Mouse (Mus musculus) NIH3T3 (cell line): ENCODE measurements around the gene Tbcd.

ENCODE experiments used
- DNase-seq: peaks from one replicate; pipeline ENCODE4 v3.0.0-alpha.2; 2012; ENCODE audit warnings: low read depth

Gene Tbcd

DNA sequence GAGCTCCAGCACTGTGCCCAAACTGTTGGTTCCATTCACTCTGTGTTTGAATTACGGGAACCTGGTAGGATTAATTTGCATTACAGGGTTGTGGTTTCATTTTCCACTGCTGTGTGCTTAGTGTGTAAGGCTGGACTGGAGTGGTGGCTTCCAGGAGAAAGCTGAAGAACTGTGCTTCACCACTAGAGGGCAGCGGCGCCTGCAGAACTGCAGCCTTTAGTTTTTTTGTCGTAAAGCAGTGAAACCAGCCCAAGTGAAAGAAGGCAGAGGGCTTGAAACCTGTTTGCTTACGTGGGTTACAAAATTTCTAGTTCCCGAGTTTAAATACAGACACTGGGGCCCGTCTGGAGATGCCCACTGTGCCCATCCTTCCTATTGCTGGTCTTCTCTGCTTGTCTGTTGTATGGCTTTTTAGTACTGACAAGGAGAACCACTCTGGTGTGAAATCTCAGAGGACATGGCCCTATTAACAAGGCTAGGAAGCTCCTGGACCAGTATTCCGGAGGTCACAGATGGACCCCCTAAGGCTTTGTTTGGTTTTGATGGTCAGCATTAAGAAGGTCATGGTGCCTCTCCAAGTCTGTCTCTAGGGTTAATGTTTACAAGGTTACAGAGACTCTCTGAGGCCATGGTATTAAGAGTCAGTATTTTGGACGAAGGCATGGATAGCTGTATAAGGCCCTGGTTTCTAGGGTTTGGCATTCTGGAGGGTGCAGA is 24.1 kb downstream of the Tbcd start:
- DNase-seq: peak; percentile 92

DNA sequence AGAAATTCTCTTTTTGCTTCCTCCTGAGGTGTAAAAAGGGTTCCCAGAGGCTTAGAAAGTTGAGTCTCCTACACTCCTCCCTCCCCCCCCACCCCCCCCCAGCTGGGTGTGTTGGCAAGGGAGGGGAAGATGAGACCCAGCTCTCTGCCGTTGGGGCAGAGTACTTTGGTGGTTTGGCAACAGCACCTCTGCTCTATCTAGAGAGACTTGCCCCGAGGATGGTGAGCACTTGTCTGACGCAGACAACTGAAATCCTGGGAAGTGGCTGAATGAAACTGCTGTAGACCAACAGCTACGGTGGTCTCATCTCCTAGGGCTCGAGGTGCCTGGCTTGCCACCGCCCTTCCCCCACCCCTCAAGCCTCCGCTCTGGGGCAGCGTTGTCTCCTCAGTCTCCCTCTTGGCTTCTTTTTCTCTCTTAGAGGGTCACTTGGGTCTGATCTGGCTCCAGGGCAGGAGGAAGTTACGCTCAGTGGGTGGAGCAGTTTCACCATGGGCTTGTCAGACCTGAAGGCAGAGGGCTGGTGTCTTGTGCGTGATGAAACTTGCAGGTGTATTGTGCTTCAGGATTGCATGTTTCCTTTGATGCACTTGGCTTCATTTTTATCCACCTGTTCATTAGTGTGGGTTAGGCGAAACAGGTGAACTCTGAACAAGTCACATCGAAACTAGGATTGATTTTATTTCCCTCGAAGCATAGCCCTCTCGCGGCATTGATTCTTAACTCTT is 27.9 kb downstream of the Tbcd start:
- DNase-seq: no peak

DNA sequence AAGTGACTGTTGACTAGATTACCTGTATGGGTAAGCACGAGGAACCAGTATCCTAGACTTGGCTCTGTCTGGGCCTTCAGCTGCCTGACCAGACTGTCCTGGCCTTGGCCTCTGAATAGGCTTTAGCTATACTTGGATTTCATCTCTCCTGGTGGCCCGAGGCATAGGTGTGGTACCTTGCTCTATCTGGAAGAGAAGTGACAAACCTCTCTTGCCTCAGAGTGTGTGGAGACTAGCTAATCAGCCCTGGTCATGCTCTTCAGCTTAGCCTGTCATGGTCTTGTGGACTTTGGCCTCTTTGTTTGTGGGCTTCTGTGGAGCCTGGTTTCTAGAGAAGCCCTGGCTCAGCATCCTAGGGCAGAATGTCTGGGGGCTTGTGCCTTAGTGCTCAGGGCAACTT is 29.4 kb downstream of the Tbcd start:
- no peak for DNase-seq

DNA sequence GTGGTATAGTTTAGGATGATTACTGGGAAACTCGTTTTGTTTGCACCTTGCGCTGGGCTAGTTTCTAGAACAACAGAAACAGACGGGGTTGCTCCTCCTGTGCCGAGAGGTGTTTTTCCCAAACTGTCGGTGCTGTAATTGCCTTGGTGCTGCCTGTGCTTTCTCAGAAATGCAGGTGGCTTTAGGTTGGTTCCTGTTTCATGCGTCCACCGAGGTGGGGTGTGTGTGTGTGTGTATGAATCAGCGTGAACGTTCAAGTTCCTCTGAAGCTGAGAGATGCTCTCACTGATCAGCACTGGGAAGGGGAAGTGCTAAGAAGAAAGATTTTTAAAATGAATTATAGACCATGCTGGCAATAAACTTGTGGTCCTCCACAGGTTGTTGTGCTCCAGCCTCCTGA is 34.1 kb downstream of the Tbcd start:
- no peak for DNase-seq

DNA sequence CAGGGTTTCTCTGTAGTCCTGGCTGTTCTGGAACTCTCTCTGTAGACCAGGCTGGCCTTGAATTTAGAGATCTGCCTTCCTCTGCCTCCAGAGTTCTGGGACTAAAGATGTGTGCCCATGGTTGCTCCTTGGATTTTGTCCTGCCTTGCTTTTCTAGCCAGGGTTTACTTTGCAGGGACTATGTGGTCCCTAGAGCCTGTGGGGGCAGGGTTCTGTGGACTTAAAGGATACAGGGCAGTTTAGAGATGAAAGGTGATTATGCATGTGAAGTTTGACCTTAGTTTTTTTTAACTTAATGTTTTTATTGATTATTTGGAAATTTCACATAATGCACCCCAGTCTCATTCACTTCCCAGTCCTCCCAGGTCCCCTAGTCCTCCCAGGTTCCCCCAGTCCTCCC is 38.9 kb downstream of the Tbcd start:
- DNase-seq: no peak

DNA sequence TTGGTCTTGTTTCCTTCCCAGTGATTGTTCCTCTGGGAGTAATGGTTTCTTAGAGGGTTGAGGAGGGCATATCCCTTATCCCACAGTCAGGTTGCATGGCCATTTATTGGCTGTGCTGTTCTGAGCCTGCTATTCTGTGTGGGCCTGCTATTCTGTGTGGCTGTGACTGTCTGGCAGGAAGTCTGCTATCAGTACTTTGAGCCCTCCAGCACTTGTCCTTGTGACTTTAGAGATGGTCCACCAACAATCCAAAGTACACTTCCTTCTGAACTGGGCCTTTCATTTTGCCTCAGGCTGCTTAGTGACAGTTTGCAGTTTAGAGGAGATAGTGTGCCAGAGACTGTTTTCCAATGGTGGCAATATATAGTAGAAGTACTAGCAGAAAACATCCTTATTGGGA is 48.8 kb downstream of the Tbcd start:
- no peak for DNase-seq

DNA sequence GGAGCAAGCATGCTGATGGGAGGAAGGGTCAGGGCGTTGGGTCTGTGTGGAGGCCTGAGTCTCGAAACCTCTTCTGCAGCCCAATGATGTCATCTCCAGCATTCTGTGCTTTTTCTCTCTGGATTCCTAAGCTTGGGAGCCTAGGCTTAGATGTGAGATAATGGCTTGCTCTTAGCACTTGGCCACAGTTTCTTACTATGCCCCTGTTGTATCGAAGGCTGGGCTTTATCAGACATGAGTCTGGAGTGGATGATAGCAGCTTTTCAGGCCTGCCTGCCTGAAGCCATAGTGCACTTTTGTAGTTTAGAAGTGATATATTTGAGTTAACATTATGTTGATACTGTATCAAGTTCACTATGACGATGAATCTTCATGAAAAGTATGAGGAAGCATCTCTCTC is 49.8 kb downstream of the Tbcd start:
- no peak for DNase-seq

DNA sequence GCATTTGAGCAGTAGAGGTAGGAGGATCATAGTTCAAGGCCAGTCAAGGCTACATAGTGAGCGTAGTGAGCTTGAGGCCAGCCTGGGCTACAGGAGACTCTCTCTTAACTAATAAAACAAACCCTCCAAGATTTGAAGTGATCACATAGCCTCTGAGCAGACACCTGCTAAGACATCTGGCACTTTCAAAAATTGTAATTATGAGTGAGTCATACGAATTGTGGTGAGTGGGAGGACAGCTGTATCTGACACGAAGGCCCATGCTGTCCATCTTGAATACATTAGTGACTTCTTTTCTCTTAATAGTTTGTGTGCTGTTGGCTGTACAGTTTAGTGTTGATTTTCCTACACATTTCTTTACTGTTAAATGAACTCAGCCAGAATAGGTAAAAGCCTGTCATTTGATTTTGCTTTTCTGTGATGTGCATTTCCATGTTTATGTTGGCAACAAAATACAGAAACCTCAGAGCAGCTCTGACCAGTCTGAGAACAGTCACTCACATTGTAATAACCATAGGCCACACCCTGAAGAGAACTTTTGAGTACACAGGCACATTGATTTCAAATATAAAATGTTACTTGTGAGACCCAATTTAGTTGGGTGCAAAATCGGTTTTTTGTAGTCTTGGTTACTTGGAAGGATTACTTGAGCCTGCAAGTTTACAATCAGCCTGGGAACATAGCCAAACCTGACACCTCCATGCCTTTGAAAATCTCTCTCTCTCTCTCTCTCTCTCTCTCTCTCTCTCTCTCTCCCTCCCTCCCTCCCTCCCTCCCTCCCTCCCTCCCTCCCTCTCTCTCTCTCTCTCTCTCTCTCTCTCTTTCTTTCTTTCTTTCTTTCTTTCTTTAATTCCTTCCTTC is 50.5 kb downstream of the Tbcd start:
- DNase-seq: peak; percentile 65

DNA sequence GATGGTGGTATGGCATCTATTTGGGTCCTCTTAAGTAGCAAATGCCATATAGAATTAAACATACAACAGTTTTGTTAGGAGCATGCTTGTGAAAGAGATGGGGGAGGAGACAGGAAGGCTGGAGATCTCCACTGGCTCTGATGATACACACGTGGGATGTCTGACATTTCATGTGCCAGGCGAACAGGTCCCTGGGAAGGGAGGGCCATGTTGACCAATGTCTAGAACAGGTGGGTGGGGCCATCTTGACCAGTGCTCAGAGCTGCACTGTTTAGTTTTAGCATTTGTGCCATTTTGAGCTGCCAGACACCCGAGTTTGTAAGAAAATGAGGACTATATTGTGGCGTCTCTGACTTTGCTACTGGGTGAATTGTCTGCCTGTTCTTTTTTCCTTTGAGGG is 56.7 kb downstream of the Tbcd start:
- DNase-seq: no peak

DNA sequence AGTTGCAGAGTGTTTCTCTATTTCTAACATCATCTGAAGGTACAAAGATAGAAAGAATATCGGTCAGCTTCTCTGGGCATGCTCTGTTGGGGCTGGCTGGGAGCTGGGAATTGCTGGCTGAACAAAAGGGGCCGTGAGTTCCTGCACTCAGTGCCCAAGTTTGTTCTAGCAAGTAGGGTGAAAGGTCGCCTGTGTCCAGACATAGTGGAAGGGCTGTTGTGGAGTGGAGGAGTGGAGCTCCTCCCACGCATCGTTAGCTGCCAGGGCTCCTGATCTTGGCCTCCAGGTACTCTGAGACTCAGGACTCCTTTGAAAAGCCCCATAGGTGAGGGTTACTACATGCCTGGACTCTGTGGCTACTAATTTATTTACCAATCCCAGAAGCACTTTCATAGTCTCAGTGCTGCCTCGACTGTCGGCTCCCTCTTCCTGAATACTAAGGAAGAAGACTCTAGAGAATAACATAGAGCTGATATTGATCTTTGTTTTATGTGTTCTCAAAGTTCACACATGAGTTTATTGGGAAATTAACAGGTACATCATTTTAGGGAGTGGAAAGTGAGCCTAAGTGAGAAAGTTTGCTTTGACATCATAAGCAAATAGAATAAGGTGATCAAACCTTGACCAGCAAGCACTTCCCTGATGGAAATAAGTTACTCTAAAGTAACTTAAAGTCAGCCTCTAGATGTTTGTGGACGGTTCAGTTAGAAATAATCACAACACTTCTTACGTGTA is 58.9 kb downstream of the Tbcd start:
- no peak for DNase-seq

DNA sequence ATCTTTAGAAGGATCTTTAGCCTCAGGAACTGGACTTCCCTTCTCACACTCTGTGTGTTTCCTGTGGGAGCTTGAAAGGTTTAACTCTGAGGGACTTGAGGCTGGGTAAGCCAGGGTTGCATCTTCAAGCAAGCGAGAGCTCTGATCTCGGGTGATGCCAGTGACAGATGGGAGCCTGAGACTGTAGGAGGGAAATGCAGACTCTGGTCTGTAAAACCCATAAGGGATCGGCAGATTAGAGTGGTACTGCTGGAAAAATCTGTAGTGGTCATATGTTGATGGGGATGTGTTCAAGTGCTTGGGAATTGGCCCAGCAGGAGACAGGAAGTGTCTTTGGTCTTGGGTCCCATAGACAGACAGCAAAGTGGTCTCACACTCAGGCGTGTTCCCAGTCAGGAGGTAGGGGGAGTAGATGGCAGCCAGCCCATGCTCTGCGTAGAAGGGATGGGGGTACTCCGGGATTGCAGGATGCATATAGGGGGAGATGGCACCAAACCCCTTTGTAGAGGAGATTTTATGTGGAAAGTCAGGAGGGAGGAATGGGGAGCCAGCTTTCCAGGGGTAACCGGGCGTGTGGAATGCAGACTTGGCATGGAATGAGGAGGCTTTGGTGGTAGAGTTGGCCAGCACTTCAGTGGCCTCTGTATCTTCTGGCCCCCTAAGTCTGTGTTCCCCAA is 61.3 kb downstream of the Tbcd start:
- DNase-seq: no peak

DNA sequence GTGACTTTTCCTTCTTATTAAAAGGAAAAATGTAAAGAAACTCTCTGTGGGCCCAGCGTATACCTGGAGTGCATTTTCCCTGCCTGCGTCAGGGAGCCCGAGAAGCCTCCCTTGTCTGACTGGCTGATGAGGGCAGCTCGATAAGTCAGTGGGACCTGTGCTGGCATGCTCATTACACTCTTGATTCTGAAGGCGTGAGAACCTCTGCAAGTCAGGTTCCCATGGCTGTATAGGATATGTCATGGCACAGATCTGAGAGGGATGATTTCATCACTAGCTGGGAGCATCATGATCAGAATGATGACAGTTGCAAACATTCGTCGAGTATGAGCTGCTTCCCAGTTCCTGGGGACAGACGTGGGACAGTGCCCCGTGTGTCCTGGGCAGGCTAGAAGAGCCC is 64.2 kb downstream of the Tbcd start:
- DNase-seq: no peak

DNA sequence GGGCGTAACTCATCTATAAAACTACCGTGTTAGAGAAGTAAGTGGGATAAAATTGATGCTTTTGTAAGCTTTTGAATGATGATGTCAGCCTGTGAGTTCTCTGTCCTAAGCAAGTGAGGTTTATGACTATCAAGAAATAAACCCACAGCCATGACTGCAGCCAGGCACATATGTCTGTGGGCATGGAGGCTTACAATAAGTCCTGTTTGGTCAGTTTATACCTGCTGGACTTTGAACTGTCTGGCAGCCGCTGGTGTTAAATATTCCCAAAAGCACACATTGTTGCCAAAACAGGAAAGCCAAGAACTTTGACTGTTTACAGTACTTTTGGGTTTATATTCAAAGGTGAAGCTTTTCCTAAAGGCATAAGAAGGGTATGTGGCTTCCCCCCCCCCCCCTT is 65.2 kb downstream of the Tbcd start:
- no peak for DNase-seq

DNA sequence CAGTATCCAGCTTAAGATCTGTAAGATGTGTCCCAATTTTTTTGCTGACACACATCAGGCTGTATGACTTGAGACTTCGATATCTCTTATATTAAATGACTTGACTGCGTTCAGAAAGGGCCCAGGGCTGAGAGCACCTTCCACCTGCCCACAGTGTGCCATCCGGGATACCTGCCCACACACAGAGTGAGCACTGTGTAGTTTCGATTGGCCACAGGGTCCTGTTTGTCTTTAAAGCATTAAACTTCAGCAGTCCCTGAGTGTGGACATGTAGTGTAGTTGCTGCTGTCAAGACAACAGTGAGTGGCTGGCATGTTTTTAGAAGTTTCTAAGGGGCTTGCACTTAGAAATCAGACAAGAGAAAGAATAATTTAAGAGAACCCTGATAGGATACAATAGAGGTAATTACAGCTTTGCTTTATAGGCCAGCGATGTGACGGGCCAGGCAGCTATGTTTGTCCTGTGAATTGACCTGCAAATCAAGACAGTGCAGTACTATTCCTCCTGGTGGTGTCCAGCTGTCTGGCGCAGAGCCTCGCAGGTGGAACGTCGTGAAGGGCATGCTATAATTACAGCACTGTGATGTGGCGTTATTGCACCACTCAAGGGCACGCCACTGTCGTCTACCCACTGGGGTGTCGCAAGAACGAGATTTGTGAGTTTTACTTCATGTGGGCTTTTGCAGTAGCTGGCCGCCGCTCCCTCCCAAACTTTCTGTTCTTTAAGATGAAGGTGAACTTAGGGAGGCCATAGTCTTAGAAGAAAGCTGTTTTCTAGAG is 66.1 kb downstream of the Tbcd start:
- DNase-seq: no peak

DNA sequence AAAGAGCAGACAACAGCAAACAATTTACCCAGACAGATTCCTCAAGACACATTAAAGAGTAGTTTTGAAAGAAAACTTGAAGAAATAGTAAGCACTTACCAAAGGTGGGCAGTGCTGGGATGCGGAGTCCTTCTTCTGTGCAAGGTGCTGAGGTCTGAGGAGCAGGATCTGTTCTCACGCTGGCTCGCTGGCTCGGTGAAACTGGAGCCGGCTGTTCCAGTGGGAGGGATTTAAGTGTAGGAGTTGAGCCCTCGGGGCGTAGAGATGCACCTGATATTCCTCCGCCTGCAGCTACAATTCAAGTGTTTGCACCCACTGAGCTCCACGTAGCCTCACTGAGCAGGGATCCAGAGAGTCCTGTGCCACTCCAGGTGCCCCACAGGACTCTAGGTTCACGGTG is 67.4 kb downstream of the Tbcd start, which contains the start of gene Zfp750:
Zfp750 (minus strand) TSS at position 203 of the 400 bp plus-strand sequence.
- no peak for DNase-seq

DNA sequence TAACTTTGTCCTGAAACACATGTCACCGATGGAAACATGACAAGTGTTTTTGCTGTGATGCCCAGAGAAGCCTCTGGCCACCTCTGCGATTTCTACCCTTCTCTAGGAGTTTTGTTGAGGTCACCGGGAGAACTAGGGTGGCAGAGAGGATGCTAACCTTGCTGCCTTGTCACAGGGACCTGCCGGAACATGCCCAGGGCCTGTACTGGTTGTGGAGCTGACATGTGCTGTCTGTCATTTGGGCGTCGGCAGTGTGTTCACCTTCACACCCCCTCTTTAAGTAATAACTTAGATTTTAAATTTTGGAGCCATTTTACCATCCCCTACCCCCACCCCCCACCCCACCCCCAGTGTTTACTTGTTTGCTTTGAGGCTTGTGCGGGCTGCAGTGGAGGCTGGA is 68.0 kb downstream of the Tbcd start:
- no peak for DNase-seq

DNA sequence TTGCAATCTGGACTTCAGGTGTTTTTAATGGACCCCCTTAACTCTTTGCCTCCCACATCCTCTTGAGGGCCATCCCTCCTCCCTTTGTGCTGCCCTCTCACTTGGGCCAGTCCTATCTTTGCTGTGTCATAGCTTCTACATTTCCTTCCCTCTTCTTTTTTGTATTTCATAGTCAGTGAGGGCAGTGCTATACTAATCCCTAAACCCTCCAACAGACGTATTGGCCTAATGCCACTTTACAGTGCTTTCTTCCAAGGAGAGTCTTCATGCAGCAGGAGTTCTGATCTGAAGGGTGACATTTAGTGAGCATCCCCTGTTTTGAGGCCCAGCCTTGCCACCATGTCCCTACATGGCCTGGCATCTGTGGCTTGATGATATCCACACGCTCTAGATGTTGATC is 69.0 kb downstream of the Tbcd start:
- DNase-seq: no peak

DNA sequence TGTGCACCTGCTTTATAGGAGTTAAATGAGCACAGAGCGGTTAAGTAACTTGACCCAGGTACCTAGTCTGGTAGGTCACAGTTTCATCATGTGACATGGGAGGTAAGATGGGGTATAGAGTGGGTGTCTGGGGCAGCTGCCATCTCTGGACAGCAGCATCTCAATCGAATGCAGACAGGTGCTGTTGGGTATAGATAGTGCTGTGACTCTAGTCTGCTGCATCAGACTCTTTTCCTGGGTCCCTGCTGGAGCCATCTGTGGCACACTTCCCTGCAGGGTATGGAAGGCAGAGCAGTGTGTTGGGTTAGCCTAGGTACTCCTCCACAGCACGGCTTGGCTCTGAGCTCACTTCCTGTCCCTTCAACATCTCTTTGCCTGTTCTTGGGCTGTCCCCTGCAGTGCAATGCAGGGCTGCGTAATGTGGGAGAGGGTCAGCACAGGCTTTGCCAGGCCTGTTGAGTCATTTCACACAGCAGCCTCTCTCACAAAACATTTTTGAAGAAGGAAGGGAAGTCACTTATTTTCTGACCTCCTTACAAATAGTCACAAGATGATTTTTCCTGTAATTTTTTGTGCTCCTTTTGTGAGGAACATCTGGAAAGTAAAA is 70.5 kb downstream of the Tbcd start:
- peak; percentile 18 for DNase-seq

DNA sequence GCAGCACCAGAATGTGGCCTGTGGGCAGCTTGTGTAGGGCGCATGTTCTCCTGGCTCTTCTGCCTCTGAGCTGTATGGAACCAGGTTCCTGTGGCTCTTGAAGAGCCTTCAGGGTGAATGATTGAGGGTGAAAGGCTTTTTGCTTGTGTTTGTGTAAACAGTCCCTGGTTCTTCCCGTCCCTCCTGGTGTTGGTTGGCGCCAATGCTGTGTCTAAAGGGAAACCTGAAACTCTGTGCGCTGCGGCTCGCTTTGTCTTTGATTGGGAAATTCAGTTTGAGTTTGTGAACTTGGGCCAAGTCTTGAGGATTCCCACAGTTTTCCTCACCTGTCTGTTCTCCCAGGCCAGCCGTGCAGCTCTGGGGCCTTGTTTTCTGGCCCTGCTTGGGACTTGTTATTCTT is 72.4 kb downstream of the Tbcd start:
- no peak for DNase-seq

DNA sequence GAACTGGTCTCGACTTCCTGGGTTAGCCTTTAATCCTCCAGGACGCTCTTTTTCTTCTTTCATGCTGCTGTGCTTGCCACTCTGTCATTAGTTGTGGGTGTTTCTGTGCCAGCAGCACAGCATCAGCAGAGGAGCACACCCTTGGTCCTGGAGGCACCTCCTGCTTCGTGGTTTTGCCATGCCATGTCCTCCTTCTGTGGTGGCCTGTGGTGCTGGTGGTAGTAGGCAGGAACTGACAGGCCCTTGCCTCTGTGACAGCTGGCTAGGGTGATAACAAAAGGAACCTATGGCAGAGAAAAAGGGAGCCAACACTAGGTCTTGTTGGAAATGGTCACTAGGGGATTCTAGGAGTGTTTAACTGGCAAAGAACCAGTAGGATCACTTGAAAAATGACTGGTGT is 78.0 kb downstream of the Tbcd start:
- DNase-seq: no peak
